Mouse (Mus musculus): ENCODE results near the gene Fat1. TPM values are rescaled to one million over a fixed set of nuclear protein-coding genes. Genes with fewer than 3 reads are reported as not detected.
"Not testable (repeated sequence)": the region's sequence is repeated elsewhere in the genome, so short reads cannot be mapped to it uniquely, and the experiment has no call there.

Gene Fat1
- polyA plus RNA-seq, 1 experiment from 2014 or later: 0.78 TPM

DNA sequence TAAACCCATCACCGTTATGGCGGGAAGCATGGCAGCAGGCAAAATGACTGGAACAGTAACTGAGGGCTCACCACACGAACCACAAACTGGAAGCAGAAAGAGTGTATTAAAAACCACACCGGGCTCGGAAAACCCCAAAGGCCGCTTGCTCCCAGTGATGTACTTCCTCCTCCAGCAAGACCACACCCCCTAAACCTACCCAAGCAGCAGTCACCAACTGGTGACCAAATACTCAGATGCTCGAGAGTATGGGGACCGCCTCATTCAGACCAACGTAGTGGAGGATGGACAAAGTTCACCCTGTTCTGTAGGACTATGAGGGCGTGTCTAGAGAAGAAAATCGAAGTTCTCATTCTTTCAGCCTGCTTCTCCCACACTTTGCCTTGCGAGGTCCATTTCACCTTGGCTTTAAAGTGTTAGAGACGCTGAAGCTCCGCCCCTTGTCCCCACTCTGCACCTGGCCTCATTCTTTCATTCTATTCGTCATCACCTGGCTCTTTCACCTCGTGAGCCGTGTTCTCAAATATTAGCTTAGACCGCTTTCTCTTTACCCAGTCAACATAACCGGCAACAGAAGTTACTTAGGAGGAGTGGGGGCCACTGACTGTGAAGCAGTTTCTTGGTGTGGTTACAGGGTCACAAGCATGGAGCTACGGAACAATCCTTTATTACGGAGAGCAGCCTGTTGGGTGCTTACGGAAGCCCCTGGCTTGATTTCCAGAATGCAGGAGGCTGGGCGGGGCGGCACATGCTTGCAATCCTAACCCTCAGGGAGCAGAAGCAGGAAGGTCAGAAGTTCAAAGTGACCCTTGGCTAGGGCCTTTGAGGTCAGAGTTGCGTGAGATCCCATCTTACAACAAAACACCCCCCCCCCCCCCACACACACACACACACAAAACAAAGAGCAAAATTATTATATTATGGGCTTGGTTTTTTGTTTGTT is 128.0 kb downstream of the Fat1 start:
- WGBS (ENCODE audit: insufficient replicate concordance): 39% methylated on average over 25 of the region's 25 CpGs
- TF ChIP-seq EP300 (IDR thresholded peaks at IDR 0.05; ENCODE audit: low read depth) (no peak; the same call in 1 of the 2 replicates), CTCF (IDR thresholded peaks at IDR 0.05; ENCODE audit: low read depth) (no peak)
- ATAC-seq: peak; percentile 93
- H3K4me2 ChIP-seq (ENCODE audit: low read depth, low read length): peak overlapping the region; percentile 22; the same call in 1 of the 2 replicates
- no peaks in the 10 kb centered on the region for H3K9me3 ChIP-seq (ENCODE audit: low read length)
- H3K27me3 ChIP-seq (ENCODE audit: insufficient read depth, low read length): no peaks in the 10 kb centered on the region
- H3K4me1 ChIP-seq (ENCODE audit: insufficient read depth): no peaks in the 10 kb centered on the region
- peak overlapping the region; percentile 82 for H3K27ac ChIP-seq (ENCODE audit: low read depth)
- peak; percentile 65 for DNase-seq
- H3K36me3 ChIP-seq (replicated peaks; ENCODE audit: insufficient read depth, low read length): no peaks in the 10 kb centered on the region
- H3K9ac ChIP-seq (replicated peaks): no peak overlapping the region
- no peak overlapping the region for H3K4me3 ChIP-seq (ENCODE audit: low read depth, low read length)

DNA sequence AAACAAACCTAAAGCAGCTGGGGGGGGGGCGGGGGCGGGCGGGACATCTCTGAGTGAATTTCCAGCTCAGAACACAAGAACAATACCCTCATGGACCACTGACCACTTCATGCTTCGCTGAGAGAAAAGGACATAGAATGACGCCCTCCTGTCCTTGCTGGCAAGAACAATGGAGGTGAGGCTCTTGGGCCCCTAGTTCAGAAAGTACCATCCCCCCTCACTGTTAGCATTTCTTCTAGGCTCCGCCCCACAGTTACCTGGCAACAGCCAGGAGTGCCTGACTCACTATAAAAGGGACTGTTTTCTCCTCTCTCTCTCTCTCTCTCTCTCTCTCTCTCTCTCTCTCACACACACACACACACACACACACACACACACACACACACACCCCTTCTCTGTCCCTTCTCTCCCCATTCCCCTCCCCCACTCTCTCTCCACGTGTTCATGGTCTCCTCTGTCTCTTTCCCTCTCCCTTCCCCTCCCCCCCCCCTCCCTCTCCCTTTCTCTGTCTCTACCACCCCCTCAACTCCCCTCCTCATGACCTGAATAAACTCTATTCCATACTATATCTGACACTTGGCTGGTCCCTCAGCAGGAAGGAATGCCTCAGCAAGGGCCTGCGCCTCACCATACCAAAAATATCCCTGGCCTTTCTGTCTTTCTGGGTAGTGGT is 129.1 kb downstream of the Fat1 start:
- no peak overlapping the region for H3K4me2 ChIP-seq (ENCODE audit: low read depth, low read length)
- DNase-seq: no peak
- H3K27me3 ChIP-seq (ENCODE audit: insufficient read depth, low read length): no peaks in the 10 kb centered on the region
- H3K9ac ChIP-seq (replicated peaks): no peak overlapping the region
- TF ChIP-seq EP300 (IDR thresholded peaks at IDR 0.05; ENCODE audit: low read depth): no peak
- TF ChIP-seq CTCF (IDR thresholded peaks at IDR 0.05; ENCODE audit: low read depth): no peak
- H3K36me3 ChIP-seq (replicated peaks; ENCODE audit: insufficient read depth, low read length): no peaks in the 10 kb centered on the region
- H3K4me1 ChIP-seq (ENCODE audit: insufficient read depth): no peaks in the 10 kb centered on the region
- no peaks in the 10 kb centered on the region for H3K9me3 ChIP-seq (ENCODE audit: low read length)
- 39% methylated on average over 8 of the region's 8 CpGs for WGBS (ENCODE audit: insufficient replicate concordance)
- H3K4me3 ChIP-seq (ENCODE audit: low read depth, low read length): no peak overlapping the region
- peak overlapping the region; percentile 82 for H3K27ac ChIP-seq (ENCODE audit: low read depth)
- no peak for ATAC-seq

DNA sequence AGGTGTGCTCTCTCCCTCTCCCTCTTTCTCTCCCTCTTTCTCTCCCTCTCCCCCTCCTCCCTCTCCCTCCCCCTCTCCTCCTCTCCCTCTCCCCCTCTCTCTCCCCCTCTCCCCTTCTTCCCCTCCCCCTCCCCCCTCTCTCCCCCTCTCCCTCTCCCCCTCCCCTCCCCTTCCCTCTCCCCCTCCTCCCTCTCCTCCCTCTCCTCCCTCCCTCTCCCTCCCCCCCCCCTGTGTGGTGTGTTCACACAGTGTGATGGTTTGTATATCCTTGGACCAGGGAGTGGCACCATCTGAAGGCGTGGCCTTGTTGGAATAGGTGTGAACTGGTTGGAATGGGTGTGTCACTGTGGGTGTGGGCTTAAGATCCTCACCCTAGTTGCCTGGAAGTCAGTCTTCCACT is 130.1 kb downstream of the Fat1 start:
- H3K4me2 ChIP-seq (ENCODE audit: low read depth, low read length); H3K4me3 ChIP-seq (ENCODE audit: low read depth, low read length); H3K36me3 ChIP-seq (replicated peaks; ENCODE audit: insufficient read depth, low read length); ATAC-seq; H3K9ac ChIP-seq (replicated peaks); H3K9me3 ChIP-seq (ENCODE audit: low read length); H3K27ac ChIP-seq (ENCODE audit: low read depth); H3K27me3 ChIP-seq (ENCODE audit: insufficient read depth, low read length); H3K4me1 ChIP-seq (ENCODE audit: insufficient read depth); DNase-seq: not testable (repeated sequence)
- WGBS (ENCODE audit: insufficient replicate concordance): 100% methylated on average over 1 of the region's 1 CpGs

DNA sequence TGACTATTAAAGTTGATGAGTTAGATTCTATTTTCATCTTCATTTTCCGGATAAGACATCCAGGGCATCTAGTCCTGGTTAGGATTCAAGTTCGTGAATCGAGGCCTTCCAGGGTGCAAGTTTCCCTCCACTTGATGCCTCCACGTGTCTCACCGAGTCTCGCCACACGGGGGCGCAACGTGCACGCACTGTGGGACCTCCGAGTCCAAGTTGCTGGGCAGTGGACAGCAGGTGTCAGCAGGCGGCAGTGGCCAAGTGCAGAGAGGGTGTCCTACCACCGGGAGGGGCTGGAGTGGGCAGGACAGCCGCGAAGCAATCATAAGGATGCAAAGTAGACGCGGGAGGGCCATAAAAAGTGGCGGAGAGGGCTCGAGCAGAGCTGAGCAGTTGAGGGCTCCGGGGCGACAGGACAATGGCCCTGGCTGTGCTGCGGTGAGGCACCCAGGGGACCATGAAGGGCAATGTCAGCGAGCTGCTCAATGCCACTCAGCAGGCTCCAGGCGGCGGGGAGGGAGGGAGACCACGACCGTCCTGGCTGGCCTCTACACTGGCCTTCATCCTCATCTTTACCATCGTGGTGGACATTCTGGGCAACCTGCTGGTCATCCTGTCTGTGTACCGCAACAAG is 133.6 kb downstream of the Fat1 start, which contains the start of gene Mtnr1a:
Gene Mtnr1a (plus strand): TSS at position 379 of the 628 bp plus-strand sequence.
- H3K27me3 ChIP-seq (ENCODE audit: insufficient read depth, low read length): no peaks in the 10 kb centered on the region
- H3K4me2 ChIP-seq (ENCODE audit: low read depth, low read length): peak within 1 kb of the TSS; percentile 57
- H3K27ac ChIP-seq (ENCODE audit: low read depth): no peak within 1 kb of the TSS
- no peak within 1 kb of the TSS for H3K9ac ChIP-seq (replicated peaks)
- peak; percentile 89 for ATAC-seq
- TF ChIP-seq EP300 (IDR thresholded peaks at IDR 0.05; ENCODE audit: low read depth) (no peak), CTCF (IDR thresholded peaks at IDR 0.05; ENCODE audit: low read depth) (peak; percentile 98)
- H3K9me3 ChIP-seq (ENCODE audit: low read length): no peaks in the 10 kb centered on the region
- H3K4me3 ChIP-seq (ENCODE audit: low read depth, low read length): no peak within 1 kb of the TSS
- H3K4me1 ChIP-seq (ENCODE audit: insufficient read depth): no peaks in the 10 kb centered on the region
- H3K36me3 ChIP-seq (replicated peaks; ENCODE audit: insufficient read depth, low read length): no peaks in the 10 kb centered on the region
- WGBS (ENCODE audit: insufficient replicate concordance): 12% methylated on average over 28 of the region's 29 CpGs
- DNase-seq: peak; percentile 88

DNA sequence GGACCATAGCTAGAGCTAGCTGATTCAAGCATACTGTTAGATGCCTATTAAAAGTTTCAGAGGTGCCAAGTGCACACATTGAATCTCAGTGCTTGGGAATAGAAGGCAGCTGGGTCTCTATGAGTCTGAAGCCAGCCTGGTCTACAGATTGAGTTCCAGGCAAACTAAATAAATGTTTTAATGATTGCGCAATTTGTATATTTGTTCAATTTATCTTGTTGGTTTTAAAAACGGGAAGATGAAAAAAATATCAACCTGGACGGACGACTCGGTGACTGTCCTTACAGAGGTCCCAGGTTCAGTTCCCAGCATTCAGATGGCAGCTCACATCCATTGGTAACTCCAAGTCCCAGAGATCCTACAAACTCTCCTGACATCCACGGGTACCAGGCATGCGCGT is 135.7 kb downstream of the Fat1 start:
- Histone ChIP-seq H3K9me3 (ENCODE audit: low read length) (no peaks in the 10 kb centered on the region), H3K4me1 (ENCODE audit: insufficient read depth) (no peaks in the 10 kb centered on the region), H3K27me3 (ENCODE audit: insufficient read depth, low read length) (no peaks in the 10 kb centered on the region), H3K36me3 (replicated peaks; ENCODE audit: insufficient read depth, low read length) (no peaks in the 10 kb centered on the region), H3K4me3 (ENCODE audit: low read depth, low read length) (no peak overlapping the region), H3K4me2 (ENCODE audit: low read depth, low read length) (no peak overlapping the region), H3K27ac (ENCODE audit: low read depth) (no peak overlapping the region), H3K9ac (replicated peaks) (no peak overlapping the region)
- no peak for TF ChIP-seq EP300 (IDR thresholded peaks at IDR 0.05; ENCODE audit: low read depth)
- no peak for TF ChIP-seq CTCF (IDR thresholded peaks at IDR 0.05; ENCODE audit: low read depth)
- ATAC-seq: no peak
- WGBS (ENCODE audit: insufficient replicate concordance): 68% methylated on average over 8 of the region's 8 CpGs
- no peak for DNase-seq

DNA sequence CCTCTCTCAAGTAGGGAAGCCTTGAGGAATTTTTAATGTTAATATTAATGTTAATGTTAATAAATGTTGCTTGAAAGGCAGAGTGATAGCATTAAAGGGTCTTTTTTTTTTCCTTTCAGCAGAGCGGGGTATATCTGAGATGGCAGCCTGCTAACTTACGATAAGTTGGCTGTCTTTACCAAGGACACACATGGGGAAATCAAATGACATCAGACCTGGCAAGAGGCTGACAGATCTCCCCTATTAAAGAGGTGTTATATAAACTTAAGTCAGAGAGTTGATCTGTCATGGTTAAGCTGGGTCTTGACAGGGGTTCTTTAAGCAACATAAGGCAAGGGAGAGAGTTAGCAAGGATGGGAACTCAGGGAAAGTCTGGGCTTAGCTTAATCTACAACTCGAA is 145.6 kb downstream of the Fat1 start:
- H3K4me2 ChIP-seq (ENCODE audit: low read depth, low read length): no peak overlapping the region
- ATAC-seq: no peak
- H3K36me3 ChIP-seq (replicated peaks; ENCODE audit: insufficient read depth, low read length): no peaks in the 10 kb centered on the region
- no peaks in the 10 kb centered on the region for H3K9me3 ChIP-seq (ENCODE audit: low read length)
- H3K4me3 ChIP-seq (ENCODE audit: low read depth, low read length): no peak overlapping the region
- no peak overlapping the region for H3K27ac ChIP-seq (ENCODE audit: low read depth)
- H3K27me3 ChIP-seq (ENCODE audit: insufficient read depth, low read length): no peaks in the 10 kb centered on the region
- H3K9ac ChIP-seq (replicated peaks): no peak overlapping the region
- DNase-seq: no peak
- no peak for TF ChIP-seq EP300 (IDR thresholded peaks at IDR 0.05; ENCODE audit: low read depth)
- no peaks in the 10 kb centered on the region for H3K4me1 ChIP-seq (ENCODE audit: insufficient read depth)
- whole genome bisulfite sequencing (ENCODE audit: insufficient replicate concordance): 85% methylated on average over 3 of the region's 3 CpGs

Measured in liver, postnatal 0 days (tissue).